Comparison of ENCODE assay signal across 8 mouse cellular contexts in the genomic region with DNA sequence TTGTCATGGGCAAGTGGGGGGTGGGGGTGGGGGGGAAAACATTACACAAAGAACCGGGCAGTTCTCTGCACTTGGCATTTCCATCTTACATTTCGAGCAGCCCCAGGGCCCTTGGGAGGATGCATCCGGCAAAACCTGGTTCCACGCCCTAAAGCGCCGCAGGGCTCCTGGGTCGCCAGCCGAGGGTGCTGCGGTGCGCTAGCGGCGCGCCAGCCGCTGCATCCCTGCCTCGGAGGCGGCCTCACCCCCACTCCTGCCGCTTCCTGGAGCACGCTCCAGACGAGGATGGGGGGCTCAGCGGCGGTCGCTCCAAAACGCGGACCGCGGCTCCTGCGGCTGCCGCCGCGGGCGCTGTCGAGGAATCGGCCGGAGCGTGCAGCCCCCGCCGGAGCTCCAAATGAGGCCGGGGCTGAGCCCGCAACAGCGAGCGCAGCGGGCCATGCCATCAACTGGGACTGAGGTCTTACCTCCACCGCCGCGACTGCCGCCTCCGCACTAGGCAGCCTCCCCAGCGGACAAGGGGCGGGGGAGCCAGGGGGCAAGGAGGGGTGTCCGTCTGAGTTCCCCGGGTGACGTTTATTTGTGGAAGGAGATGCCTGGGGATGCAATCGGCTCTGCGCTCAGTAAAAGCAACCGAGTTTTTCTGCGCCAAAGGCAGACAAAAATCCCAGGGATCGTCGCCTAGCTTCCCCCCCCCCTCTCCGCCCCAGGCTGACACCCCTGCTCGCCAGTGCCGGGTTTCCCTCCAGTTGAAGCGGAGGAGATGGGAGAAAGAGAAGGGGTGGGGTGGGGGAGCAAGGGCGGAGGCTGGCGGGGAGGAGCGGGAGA. TPM values are rescaled to one million over a fixed set of nuclear protein-coding genes. Genes with fewer than 3 reads are reported as not detected.
DNase-seq lines count a peak whose midpoint lies in the region; ATAC-seq and TF ChIP-seq lines count a peak whose summit lies in the region.

No protein-coding gene starts in this region.

- intact Hi-C loops in heart, postnatal 14 days (cut with DNase I), result loop anchor here (1.0 to 5.0 kb wide), 6 partner anchors 16 to 328 kb away; no protein-coding TSS in a partner anchor

- WGBS in forebrain, embryonic 13.5 days, result under 1% methylated on average over 52 of the region's 65 CpGs
- WGBS in lung, postnatal 0 days, result 1% methylated on average over 44 of the region's 65 CpGs

- no peak for TF ChIP-seq EP300 in lung, postnatal 0 days (IDR thresholded peaks at IDR 0.05)

- H3K4me3 ChIP-seq in G1E (ENCODE audit: low read depth, low read length), result peak overlapping the region; percentile 88
- H3K4me3 ChIP-seq in bone marrow macrophage, adult 2 months (ENCODE audit: insufficient read depth, low read length), result peak overlapping the region; percentile 64; the same call in 1 of the 2 replicates
- H3K4me3 ChIP-seq in forebrain, embryonic 13.5 days, result peak overlapping the region; percentile 82
- H3K4me3 ChIP-seq in lung, postnatal 0 days (ENCODE audit: low read depth, low read length), result peak overlapping the region; percentile 91

- no peak for TF ChIP-seq CTCF in G1E (IDR thresholded peaks at IDR 0.05; ENCODE audit: low read depth, low read length)
- no peak for TF ChIP-seq CTCF in bone marrow macrophage, adult 2 months (IDR thresholded peaks at IDR 0.05; ENCODE audit: low read depth, low read length)
- peak; percentile 41 for TF ChIP-seq CTCF in lung, postnatal 0 days (IDR thresholded peaks at IDR 0.05)

- peak overlapping the region; percentile 95 for H3K4me2 ChIP-seq in forebrain, embryonic 13.5 days
- peak overlapping the region; percentile 94 for H3K4me2 ChIP-seq in lung, postnatal 0 days (replicated peaks; ENCODE audit: low read depth, low read length)

- peaks cover 19% of the 10 kb centered on the region for H3K36me3 ChIP-seq in G1E (replicated peaks)
- peaks cover 4% of the 10 kb centered on the region; the same call in 1 of the 2 replicates for H3K36me3 ChIP-seq in forebrain, embryonic 13.5 days (ENCODE audit: poor library complexity, severe bottlenecking)
- H3K36me3 ChIP-seq in lung, postnatal 0 days (ENCODE audit: insufficient read depth, low read length), result no peaks in the 10 kb centered on the region

- H3K9ac ChIP-seq in forebrain, embryonic 13.5 days, result peak overlapping the region; percentile 91
- peak overlapping the region; percentile 96 for H3K9ac ChIP-seq in lung, postnatal 0 days (replicated peaks; ENCODE audit: low read depth)

- H3K4me1 ChIP-seq in G1E (ENCODE audit: insufficient read depth, low read depth, low read length), result peaks cover 43% of the 10 kb centered on the region
- peaks cover 3% of the 10 kb centered on the region; the same call in 1 of the 2 replicates for H3K4me1 ChIP-seq in bone marrow macrophage, adult 2 months (ENCODE audit: control insufficient read depth, insufficient read depth, low read length)
- H3K4me1 ChIP-seq in forebrain, embryonic 13.5 days, result peaks cover 26% of the 10 kb centered on the region
- peaks cover 5% of the 10 kb centered on the region; the same call in 1 of the 2 replicates for H3K4me1 ChIP-seq in lung, postnatal 0 days (ENCODE audit: insufficient read depth, low read depth, low read length)

- peak; percentile 69 for DNase-seq in G1E (ENCODE audit: low spot score)
- DNase-seq in heart, postnatal 14 days, result peak; percentile 71 to 72
- DNase-seq in layer of hippocampus, adult 9-11 months, result peak; percentile 17
- DNase-seq in lung, postnatal 0 days (ENCODE audit: low spot score), result peak; percentile 74
- DNase-seq in retina, postnatal 1 day, result peak; percentile 79
- peak; percentile 44 to 45 for DNase-seq in urinary bladder, postnatal 36 days (ENCODE audit: low spot score in 2 of 2)

- H3K27ac ChIP-seq in bone marrow macrophage, adult 2 months (ENCODE audit: insufficient read depth, low read depth, low read length), result no peak overlapping the region
- peak overlapping the region; percentile 93 for H3K27ac ChIP-seq in forebrain, embryonic 13.5 days
- H3K27ac ChIP-seq in lung, postnatal 0 days (ENCODE audit: low read length), result peak overlapping the region; percentile 97

- no peaks in the 10 kb centered on the region for H3K9me3 ChIP-seq in G1E (replicated peaks)
- H3K9me3 ChIP-seq in forebrain, embryonic 13.5 days (replicated peaks), result no peaks in the 10 kb centered on the region
- H3K9me3 ChIP-seq in lung, postnatal 0 days (ENCODE audit: low read length), result no peaks in the 10 kb centered on the region

- no peak for ATAC-seq in G1E (ENCODE audit: extremely low read depth, insufficient number of reproducible peaks, low FRiP score, poor library complexity, severe bottlenecking)
- peak; percentile 31 for ATAC-seq in forebrain, embryonic 13.5 days
- ATAC-seq in lung, postnatal 0 days, result peak; percentile 10

- H3K27me3 ChIP-seq in G1E (ENCODE audit: insufficient read depth, low read length), result peaks cover 7% of the 10 kb centered on the region
- peaks cover 2% of the 10 kb centered on the region; the same call in 1 of the 2 replicates for H3K27me3 ChIP-seq in forebrain, embryonic 13.5 days
- H3K27me3 ChIP-seq in lung, postnatal 0 days (replicated peaks; ENCODE audit: insufficient read depth, low read length), result no peaks in the 10 kb centered on the region

- TF ChIP-seq POLR2A in bone marrow macrophage, adult 2 months (IDR thresholded peaks at IDR 0.05; ENCODE audit: borderline replicate concordance, low read depth, low read length), result no peak

RNA-seq across cellular contexts. Expression of gene Socs2, which starts 1.2 kb away (rescaled TPM):
- total RNA-seq in G1E (2014; fragmentation: Nextera tagmentation) (202 TPM in 2 replicates), G1E (2017) (78.2 and 87.7 TPM in 2 replicates)
- 136 and 149 TPM in 2 replicates for polyA plus RNA-seq in G1E (2012)
- polyA plus RNA-seq in bone marrow macrophage, adult 2 months (2012; ENCODE audit: insufficient read depth, insufficient read length, missing spikeins), result 0.19 and 0.74 TPM in 2 replicates
- 91.6 and 97.8 TPM in 2 replicates for polyA plus RNA-seq in forebrain, embryonic 13.5 days (2015; fragmentation: Nextera tagmentation; extraction: Ambion mirVana)
- total RNA-seq in heart, postnatal 14 days (2021), result 10 to 100 TPM; 79.1 to 80.9 TPM
- polyA plus RNA-seq in lung, postnatal 0 days (2015; fragmentation: Nextera tagmentation; extraction: Ambion mirVana), result 333 and 396 TPM in 2 replicates

Comparison
In these comparisons a context has a peak if more than half of its experiments do, and no peak if none do; other contexts are left out.
1. DNase-seq: peak in every context shown above with its lines; median percentile 79 in retina, postnatal 1 day; 74 in lung, postnatal 0 days; 72 in heart, postnatal 14 days; 69 in G1E; 44 in urinary bladder, postnatal 36 days; 17 in layer of hippocampus, adult 9-11 months.
2. RNA of gene Socs2, which starts 1.2 kb away (polyA plus RNA-seq): 333 to 396 TPM in lung, postnatal 0 days, 136 to 149 TPM in G1E and 91.6 to 97.8 TPM in forebrain, embryonic 13.5 days; 0.19 to 0.74 TPM in bone marrow macrophage, adult 2 months; every median in the first group is over 10 times any median in the second.
3. Peak in every context shown above with its lines, with median percentiles within 50 percentile points of each other: H3K4me3 ChIP-seq.